Mouse (Mus musculus) kidney, adult 11 months (tissue): ENCODE measurements around the gene Slc36a1.

Experiments used
- DNase-seq: peaks from one replicate; pipeline ENCODE4 v3.0.0; 2022

Gene Slc36a1

DNA sequence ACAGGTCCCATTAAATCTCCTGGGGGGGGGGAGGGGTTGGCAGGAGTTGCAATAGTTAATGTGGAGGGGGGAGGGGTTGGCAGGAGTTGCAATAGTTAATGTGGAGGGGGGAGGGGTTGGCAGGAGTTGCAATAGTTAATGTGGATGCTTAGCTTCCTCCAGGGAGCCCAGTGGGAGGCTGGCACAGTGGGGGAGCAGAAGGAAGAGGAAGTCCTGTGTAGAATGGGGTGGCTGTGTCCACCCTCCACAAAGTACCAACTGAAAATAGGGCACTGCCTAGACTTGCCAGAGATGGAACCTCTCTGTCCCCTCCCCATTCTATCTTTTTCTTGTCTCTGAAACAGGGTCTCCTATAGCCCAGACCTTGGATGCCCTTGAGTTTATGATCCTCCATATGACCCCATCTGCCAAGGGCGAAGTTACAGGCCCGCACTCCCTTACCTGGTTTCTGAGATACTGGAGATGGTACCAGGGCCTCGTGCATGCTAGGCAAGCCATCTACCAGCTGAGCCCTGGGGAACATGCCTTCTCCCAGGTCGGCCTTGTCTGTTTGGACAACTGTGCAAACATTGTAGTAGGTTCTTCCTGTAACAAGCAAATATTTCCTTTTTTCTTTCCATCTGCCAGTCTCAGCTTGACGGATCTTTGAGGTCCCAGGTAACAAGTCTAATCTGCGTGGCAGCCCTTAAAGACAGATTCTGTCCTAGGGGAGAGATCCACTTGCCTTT, 5.6 kb downstream of the Slc36a1 start:
- no peak for DNase-seq

DNA sequence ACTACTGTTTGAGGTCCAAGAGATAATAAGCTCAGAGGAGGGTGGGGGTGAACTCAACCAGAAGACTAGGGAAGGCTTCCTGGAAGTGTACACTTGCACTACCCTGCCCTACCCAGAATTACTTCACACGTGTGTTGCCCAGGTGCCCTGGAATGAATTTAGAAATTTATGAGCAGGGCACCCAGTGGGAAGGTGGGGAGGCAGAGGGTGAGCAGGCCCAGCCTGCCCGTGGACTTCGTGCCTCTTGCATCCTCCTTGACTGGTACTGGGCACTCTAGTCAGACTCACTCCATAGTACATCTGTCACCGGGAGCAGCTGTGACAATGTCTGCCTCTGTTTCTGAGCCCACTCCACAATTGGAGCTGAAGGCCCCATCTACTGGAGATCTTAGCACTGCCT, 9.4 kb downstream of the Slc36a1 start:
- DNase-seq, result no peak

DNA sequence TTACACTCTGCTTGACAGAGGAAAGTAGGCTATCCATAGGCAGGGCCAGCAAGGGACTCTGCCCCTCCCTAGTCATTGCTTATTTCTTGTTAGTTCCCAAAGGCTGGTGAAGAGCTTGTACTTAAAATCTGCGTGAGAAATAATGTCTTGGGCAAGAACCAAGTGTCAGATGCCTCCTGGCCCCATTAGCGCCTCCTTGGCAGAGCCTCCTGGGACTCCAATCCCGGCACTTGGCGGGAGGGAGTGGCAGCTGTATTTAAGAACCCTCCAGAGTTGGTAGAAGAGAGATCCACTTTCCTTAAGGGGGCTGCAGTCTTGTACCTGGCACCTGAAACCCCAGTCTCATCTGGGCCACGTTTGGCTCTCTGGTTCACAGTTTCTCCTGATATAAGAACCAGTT, 10.0 kb downstream of the Slc36a1 start:
- no peak for DNase-seq

DNA sequence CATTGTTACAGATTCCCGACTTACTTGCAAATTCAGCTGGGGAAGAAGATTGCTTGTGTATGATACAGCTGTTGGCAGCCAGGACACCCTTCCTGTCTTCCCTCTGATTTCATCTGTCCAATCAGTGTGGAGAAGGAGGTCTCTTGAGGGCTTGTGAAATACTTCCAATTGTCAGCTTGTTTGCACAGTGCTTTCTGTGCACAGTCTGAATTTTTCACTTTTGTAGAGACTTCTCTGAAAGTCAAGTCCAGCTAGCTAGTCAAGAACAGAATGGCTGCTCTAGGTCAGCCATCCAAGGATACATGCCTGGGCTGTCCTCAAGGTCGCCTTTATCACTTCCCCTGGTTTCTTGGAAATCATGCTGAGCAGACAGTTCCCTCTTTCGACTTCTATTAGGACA, 10.8 kb downstream of the Slc36a1 start:
- DNase-seq, result no peak

DNA sequence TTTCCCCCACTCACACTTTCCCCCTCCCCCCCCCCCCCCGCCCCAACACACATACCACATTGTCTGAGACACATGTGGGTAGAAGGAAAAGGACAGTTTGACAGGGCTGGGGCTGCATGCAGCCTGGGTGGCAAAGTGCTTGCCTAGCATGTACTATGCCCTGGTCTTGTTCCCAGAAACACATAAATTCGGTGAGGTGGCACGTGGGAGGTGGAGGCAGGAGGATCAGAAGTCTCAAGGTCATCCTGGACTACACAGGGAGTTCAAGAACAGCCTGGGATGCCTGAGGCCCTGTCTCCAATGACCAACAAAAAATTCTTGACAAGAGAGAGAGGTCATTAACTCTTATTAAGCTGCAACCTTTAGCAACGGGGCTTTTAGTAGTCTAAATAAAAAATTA, 11.9 kb downstream of the Slc36a1 start:
- DNase-seq, result peak; percentile 84

DNA sequence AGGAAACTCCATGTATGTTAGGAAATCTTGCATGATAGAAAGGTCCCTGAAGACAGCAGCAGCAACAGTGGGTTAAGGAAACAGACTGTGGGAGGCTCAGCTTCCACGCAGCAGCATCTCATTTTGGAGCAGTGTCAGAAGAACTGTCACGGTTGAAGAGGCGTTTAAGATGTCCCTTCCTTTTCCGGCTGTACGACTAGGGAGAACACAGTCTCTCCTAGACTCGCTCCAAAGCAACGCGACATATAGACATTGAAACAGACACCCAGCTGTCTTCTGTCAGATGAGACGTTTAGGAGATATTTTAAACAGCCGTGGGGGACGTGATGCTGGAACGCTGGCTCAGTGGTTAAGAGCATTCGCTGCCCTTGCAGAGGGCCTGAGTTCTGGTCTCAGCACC, 12.7 kb downstream of the Slc36a1 start:
- no peak for DNase-seq

DNA sequence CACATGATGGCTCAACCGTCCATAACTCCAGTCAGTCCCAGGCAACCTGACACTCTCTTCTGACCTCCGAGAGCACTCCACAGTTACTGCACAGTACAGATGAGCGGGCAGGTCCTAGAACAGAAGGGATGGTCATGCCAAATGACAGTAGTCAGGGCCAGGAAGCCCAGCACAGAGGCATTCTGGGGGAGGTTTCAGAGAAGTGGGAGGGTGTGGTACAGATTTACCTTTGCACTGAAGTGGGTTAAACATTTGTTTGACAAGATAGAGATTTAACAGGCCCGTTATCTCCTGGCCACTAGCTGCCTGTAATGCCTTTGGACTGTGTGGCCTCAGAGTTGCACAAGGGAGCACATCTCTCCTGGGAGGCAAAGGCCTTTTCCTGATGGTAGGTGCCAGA, 13.3 kb downstream of the Slc36a1 start:
- DNase-seq, result peak; percentile 89

DNA sequence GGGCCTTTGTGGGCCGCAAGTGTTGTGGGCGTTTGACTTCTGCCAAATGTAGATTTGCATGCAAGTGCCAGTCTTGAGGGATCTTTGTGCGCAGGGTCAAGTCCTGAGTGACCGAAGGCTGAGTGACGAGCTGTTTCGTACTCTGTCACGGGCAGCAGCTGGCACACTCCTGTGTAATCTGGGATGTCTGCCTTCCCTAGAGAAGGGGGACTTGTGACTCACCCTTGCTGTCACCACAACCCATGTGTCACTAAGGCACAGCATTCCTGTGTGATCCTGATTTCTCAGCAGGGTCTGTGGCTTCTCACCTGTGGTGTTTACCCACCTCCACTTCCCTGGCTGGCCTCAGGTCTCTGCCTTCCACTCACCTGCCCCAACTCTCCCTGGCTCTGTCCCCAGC, 13.7 kb downstream of the Slc36a1 start:
- no peak for DNase-seq

DNA sequence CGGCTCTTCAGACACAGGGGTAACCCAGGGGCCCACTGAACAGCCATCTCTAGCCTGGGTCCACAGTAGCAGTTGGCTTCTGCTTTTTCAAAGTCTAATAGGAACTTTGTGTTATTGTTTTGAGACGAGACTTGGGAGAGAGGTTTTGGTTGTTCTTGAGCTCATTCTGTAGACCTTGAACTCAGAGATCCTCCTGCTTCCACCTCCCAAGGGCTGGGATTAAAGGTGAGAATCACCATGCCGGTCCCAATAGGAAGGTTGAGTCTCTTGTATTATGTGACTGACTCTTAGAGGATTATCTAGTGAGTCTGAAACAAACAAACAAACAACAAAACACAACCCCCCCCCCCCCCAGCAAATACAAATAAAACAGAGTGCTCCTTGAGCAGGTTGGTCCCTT, 14.3 kb downstream of the Slc36a1 start:
- DNase-seq, result no peak

DNA sequence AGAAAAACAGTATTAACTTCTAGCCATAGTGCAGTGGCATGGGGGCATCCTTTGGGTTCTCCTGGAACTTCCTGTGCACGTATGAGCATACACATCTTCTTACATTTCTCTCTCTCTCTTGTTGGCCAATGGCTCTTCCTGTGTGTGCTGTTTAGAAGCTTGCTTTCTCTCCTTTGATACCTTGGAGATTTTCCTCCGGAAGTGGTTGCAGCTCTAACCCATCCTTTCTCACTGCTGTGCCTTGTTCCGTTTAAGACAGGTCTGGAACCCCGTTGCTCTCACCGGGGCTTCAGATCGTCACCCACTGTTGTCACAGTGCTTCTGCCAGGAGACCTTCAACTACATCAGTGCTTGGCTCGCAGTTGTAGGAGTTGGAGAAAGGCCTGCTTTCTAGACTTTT, 17.2 kb downstream of the Slc36a1 start:
- DNase-seq, result no peak

DNA sequence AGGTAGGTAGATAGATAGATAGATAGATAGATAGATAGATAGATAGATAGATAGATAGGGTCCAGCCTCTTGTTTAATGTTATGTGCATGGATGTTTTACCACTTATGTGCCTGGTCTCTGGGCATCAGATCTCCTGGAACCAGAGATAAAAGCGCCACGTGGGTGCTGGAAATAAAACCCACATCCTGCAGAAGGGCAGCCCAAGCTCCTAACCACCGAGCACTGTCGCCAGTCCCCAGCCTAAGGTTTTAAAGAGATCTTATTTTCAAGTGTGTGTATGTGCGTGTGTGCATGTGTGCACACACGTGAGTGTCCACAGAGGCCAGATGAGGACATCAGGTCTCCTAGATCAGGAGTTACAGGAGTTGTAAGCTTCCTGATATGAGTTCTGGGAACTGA, 26.9 kb downstream of the Slc36a1 start:
- DNase-seq, result no peak

DNA sequence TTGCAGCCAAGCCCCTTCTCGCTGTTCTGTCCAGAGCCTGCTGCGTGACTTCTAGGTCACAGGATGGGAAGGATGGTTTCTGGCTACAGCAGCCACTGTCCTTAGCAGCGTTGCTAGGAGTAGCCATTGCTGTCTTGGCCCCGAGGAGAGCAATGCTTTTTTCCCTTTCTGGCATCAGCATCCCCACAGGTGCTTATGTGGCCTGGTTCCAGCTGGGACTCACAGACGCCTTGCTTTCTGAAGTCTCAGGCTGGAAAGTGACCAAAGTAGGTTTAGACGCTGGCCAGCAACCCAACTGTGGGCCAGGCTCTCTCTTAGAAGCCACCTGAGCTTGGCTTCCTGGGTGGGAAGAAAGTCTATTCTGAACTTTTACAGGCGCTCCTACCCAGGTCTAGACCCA, 30.1 kb downstream of the Slc36a1 start:
- DNase-seq, result no peak

DNA sequence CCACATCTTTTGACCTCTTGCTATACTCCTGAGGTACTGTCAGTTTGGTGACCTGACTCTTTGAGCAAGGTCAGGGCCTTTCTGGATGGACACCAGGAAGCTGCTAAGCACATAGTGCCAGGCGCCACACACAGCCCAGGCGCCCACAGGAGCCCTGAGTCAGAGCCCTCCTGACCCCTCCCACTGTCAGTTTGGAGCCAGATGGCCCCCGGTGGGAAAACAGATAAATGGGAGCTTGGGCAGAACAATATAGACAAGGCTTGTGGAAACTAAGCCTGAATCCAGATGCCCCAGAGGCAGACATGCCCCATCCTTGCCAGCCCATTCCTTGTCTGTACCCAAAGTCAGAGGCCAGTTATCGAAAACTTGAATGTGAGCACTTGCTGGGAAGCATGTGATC, 30.6 kb downstream of the Slc36a1 start:
- no peak for DNase-seq

DNA sequence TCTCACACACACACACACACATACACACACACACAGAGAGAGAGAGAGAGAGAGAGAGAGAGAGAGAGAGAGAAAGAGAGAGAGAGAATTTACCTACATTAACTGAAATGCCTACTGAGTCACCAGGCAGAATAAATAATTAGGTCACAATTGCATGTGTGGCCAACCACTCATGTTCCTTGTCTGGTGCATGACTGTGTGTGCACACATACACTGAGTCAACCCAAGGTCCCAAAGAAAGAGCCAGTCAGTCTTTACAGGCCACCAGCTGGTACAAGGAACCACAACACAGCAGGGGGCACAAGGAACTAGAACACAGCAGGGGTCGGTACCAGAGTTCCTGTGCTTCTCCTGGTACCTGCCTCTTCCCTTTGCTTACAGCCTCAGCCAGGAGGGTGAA, 32.7 kb downstream of the Slc36a1 start:
- DNase-seq, result no peak

DNA sequence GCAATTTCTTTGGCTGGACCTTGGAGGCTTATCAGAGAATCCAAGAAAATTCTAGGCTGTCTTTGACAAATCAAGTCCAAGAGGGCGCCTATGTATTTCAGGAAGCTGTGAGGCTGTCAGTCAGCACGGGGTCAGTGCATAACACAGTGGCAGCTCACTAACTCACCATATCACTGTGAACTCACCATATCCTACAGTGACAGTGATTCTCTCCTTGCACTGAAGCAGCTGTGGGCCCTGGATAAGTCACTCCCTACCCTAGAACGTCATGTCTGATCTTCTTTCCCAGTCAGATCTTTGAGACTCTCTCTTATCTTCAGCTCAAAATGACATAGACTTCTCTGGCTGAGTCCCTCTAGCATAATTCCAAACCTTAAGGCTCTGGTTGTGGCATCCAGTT, 35.3 kb downstream of the Slc36a1 start:
- no peak for DNase-seq

DNA sequence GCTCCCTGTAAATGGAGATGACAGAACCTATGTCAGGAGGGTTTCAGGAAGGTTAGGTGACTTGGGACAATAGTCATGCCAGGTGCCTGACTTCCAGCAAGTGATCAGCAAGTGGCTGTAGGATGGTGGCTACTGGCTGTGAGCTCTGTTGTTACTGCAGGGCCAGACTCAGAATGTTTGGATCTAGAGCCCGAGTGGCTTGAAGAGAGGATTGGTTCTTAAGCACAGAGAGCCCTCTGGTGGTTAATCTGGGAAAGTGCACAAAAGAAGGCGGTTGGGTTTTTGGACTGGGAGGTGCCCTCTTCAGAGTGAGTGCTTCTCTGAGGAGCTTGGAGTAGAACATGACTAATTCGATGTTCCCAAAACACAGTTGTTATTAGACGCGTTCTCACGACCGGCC, 36.4 kb downstream of the Slc36a1 start:
- DNase-seq, result peak; percentile 79

DNA sequence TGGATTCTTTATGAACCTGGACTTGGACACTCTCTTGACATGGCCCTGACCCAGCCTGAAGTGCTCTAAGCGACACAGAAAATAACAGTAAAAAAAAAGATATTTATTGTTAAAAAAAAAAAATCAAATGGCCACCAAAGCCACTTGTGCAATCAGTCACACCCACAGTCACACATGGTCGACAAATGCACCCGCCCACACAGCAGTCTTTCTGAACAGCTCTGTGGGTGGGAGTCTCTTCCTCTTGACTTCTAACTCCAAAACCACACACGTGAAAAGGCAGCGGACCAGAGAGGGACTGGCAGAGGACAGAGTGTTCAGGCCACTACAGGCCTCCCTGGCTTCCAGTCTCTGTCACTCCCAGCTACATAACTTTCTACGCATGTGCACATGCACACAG, 46.4 kb downstream of the Slc36a1 start:
- DNase-seq, result no peak

DNA sequence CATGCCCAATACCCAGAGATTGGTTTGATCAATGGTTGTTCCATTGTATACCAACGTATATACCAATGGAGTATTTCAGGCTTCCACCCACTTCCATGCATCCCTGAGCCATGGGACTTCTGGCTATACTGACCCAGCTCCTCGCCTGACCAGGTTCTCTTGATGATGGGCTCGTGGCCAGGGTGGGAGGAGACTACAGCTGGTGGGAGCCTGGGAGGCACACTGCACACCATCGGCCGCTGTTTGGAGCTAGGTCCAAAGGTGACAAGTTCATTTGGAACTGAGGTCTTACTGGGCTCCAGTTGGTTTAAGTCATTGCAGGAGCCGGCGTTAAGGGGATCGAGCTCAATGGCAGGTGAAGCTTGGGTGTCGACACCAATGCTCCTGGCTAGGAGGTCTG, 49.2 kb downstream of the Slc36a1 start:
- DNase-seq, result peak; percentile 80

DNA sequence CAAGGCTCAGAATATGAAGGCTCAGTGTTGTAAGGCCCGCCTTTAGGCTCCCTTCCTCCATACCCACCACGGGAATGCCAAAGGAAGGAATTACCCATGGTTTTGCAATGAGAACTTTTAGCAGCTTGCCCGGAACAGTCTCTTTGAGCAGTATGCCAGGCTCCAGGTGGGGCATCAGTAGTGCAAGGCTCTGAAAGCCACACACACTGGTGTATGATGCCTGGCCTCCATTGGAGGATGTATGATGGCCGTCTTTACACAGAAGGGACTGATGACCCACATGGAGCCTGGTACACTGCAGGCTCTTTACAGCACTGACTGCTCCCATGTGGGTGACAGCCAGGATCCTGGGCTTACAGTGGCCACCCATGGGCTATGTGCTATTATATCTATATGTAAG, 57.0 kb downstream of the Slc36a1 start:
- DNase-seq, result no peak

DNA sequence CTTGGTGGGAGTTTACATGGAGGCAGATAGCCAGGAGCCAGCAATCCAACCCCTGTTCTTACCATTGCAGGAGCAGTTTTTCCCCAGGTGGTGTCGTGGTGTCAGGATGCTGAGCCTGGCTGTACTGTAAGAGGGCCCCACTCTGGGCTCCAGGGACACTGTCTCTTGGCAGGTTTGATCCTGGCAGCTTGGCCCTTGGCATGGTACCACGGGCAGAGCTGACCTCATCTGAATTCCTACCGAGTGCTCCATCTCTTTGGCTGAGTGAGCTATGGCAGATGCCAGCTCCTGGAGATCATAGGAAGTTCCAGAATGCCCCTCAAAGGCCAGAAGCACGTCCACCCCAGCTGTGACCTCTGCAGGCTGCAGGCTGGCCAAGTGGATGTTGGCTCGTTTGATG, 57.9 kb downstream of the Slc36a1 start:
- DNase-seq, result no peak

DNA sequence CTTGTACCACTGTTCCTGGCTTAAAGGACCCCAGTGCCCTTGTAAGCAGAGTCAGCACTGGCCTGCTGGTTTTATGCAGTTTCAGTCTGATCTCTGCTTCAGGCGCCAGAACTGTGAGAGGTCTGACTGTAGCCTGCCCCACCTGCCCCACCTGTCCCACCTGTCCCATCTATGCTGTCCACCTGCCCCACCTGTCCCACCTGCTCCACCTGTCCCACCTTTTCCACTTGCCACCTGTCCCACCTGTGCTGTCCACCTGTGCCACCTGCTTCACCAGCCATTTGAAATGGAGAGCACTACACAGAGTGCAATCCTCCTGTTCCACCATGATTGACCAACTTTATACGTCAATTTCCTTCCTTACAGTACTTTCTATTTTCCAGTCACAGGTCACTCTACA, 60.2 kb downstream of the Slc36a1 start:
- no peak for DNase-seq

DNA sequence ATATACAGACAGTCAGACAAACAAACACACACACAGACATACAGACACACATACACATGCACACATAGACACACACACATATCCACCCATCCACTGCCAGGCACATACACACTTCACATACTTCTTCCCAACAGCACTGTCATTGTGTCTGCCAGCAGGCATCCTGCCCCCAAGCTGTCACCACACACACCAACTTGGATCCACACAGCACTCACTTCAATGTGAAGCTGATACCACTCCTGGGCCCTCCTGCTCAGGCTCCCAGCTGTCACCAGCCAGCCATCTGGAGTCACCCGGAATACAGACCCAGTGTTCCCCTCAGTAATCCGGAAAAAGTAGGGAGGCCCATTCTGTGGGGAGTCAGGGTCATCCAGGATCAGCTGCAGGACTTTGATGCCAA, 61.5 kb downstream of the Slc36a1 start:
- DNase-seq, result no peak

DNA sequence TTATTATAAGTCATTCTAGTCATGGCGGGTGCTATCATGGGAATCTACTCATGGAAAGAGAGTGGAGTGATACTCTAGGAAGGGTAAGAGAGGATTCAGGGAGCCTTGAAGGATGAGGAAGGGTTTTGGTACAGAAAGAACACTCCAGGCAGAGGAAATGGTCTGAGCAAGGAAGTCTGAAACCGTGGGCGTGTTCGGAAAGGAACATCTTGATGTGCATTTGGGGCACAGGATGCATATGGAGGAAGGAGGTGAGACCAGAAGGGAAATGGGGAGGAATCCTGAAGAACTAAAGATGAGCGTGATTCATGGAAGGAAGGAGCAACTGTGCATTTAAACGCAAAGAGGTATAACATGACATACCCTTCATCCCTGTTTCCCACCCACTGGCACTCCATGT, 64.4 kb downstream of the Slc36a1 start:
- DNase-seq, result no peak

DNA sequence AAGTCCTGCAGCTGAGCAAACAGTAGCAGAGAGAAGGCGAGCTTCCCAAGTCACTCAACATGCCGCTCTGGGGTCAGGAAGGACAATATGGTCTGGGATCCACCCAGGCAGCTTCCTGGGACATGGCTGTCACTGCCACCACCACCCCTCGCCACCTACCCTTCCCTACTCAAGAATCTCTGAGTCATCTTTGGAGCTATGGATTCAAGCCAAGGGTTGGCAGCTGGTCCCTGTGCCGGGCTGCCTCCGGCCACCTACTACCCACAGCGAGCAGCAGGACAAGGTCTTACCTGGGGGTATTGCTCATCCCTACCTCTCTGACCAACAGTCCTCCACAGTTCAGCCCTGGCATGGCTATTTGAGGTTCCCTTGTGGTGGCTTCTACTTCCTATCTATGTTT, 70.6 kb downstream of the Slc36a1 start:
- DNase-seq, result no peak
